Mouse (Mus musculus) CH12.LX (cell line): ENCODE data around the gene Rps19bp1. TPM values are rescaled to one million over a fixed set of nuclear protein-coding genes. Genes with fewer than 3 reads are reported as not detected.

Experiments
- DNase-seq: peaks from one replicate; pipeline ENCODE4 v3.0.0-alpha.2; 2013; ENCODE audit errors: extremely low read depth
- H3K27ac ChIP-seq: 2 replicates; pipeline ENCODE4 v1.5.1; 2012; ENCODE audit warnings: low read depth, mild to moderate bottlenecking, control low read depth, moderate library complexity; ENCODE audit not compliant: insufficient read depth
- H3K27me3 ChIP-seq: replicated peaks from 2 replicates; pipeline ENCODE3; 2012; ENCODE audit warnings: inconsistent platforms
- H3K36me3 ChIP-seq, 2 experiments: replicated peaks in 1 of 2; 2 replicates each; pipeline versions ENCODE3 to v1.6.1; 2012; ENCODE audit warnings: inconsistent platforms in 1 of 2, low read length in 1 of 2, mild to moderate bottlenecking in 1 of 2, mixed read lengths in 1 of 2, moderate library complexity in 1 of 2; ENCODE audit not compliant: control insufficient read depth in 1 of 2, insufficient read depth in 1 of 2
- H3K4me1 ChIP-seq, 2 experiments: 2 replicates each; pipeline ENCODE4 v1.6.1; 2012; ENCODE audit warnings: inconsistent platforms in 1 of 2, moderate library complexity in 1 of 2; ENCODE audit not compliant: insufficient read depth in 2 of 2, control insufficient read depth in 1 of 2
- H3K4me2 ChIP-seq: 2 replicates; pipeline ENCODE4 v1.6.1; 2012; ENCODE audit warnings: low read depth, mild to moderate bottlenecking, control low read depth; ENCODE audit not compliant: poor library complexity, insufficient read depth, severe bottlenecking
- H3K4me3 ChIP-seq, 3 experiments: fragments of 150-350 bp in 1 of 3; sonication (generic) in 1 of 3; replicated peaks in 1 of 3; 2 replicates each; pipeline versions ENCODE3 to v1.5.1; 2011 to 2012; ENCODE audit warnings: low read depth in 2 of 3, low read length in 2 of 3, mild to moderate bottlenecking in 2 of 3, moderate library complexity in 2 of 3, control low read depth in 1 of 3, improper control_type of control experiment in 1 of 3, inconsistent platforms in 1 of 3, mixed read lengths in 1 of 3; ENCODE audit not compliant: poor library complexity in 1 of 3
- H3K79me2 ChIP-seq: replicated peaks from 2 replicates; pipeline ENCODE4 v1.6.1; 2012; ENCODE audit warnings: mild to moderate bottlenecking, moderate library complexity; ENCODE audit not compliant: control insufficient read depth, poor library complexity, insufficient read depth, severe bottlenecking; ENCODE audit errors: extremely low read depth
- H3K9ac ChIP-seq: 2 replicates; pipeline ENCODE4 v1.6.1; 2012; ENCODE audit warnings: low read depth, mild to moderate bottlenecking, control low read depth, moderate library complexity; ENCODE audit not compliant: insufficient read depth
- H3K9me3 ChIP-seq: replicated peaks from 2 replicates; pipeline ENCODE3; 2012; ENCODE audit warnings: low read length, inconsistent platforms, mixed read lengths
- BHLHE40 ChIP-seq: IDR thresholded peaks from 2 replicates; pipeline ENCODE4 v1.6.1; 2011; ENCODE audit warnings: mild to moderate bottlenecking, low read depth, low read length, improper control_type of control experiment
- CHD1 ChIP-seq: IDR thresholded peaks from 2 replicates; pipeline ENCODE4 v1.6.1; 2012; ENCODE audit warnings: low read depth, low read length, improper control_type of control experiment, inconsistent platforms
- CTCF ChIP-seq, 2 experiments: IDR thresholded peaks in 1 of 2; conservative IDR thresholded peaks in 1 of 2; 2 replicates each; pipeline ENCODE4 v1.5.1; 2011 to 2012; ENCODE audit warnings: low read depth in 2 of 2, low read length in 2 of 2, improper control_type of control experiment in 1 of 2, inconsistent platforms in 1 of 2, mild to moderate bottlenecking in 1 of 2, moderate library complexity in 1 of 2
- E2F4 ChIP-seq: IDR thresholded peaks from 2 replicates; pipeline ENCODE4 v1.6.1; 2011; ENCODE audit warnings: low read depth, low read length, improper control_type of control experiment; ENCODE audit not compliant: insufficient replicate concordance
- ETS1 ChIP-seq: conservative IDR thresholded peaks from 2 replicates; pipeline ENCODE4 v1.6.1; 2012; ENCODE audit warnings: low read depth, mild to moderate bottlenecking, inconsistent platforms, low read length, improper control_type of control experiment, moderate library complexity
- GABPA ChIP-seq: IDR thresholded peaks from 2 replicates; pipeline ENCODE4 v1.6.1; 2012; ENCODE audit warnings: low read depth, low read length, improper control_type of control experiment, inconsistent platforms; ENCODE audit not compliant: insufficient replicate concordance
- HCFC1 ChIP-seq: IDR thresholded peaks from 2 replicates; pipeline ENCODE4 v1.6.1; 2012; ENCODE audit warnings: low read depth, mild to moderate bottlenecking, inconsistent platforms, low read length, improper control_type of control experiment
- IRF4 ChIP-seq: IDR thresholded peaks from 2 replicates; pipeline ENCODE4 v1.6.1; 2014; ENCODE audit warnings: low read depth, mild to moderate bottlenecking, inconsistent platforms, low read length, improper control_type of control experiment
- KAT2A ChIP-seq: IDR thresholded peaks from 2 replicates; pipeline ENCODE4 v1.6.1; 2012; ENCODE audit warnings: low read length, improper control_type of control experiment, inconsistent platforms; ENCODE audit not compliant: insufficient replicate concordance
- MAFK ChIP-seq: IDR thresholded peaks from 2 replicates; pipeline ENCODE4 v1.6.1; 2011; ENCODE audit warnings: low read length, improper control_type of control experiment; ENCODE audit not compliant: insufficient replicate concordance
- MAX ChIP-seq: IDR thresholded peaks from 2 replicates; pipeline ENCODE4 v1.6.1; 2011; ENCODE audit warnings: low read length, improper control_type of control experiment
- MEF2A ChIP-seq: IDR thresholded peaks from 2 replicates; pipeline ENCODE4 v1.6.1; 2014; ENCODE audit warnings: low read depth, mild to moderate bottlenecking, inconsistent platforms, low read length, improper control_type of control experiment, borderline replicate concordance
- NRF1 ChIP-seq: IDR thresholded peaks from 2 replicates; pipeline ENCODE4 v1.6.1; 2014; ENCODE audit warnings: low read depth, mild to moderate bottlenecking, inconsistent platforms, low read length, improper control_type of control experiment, moderate library complexity
- RAD21 ChIP-seq: IDR thresholded peaks from 2 replicates; pipeline ENCODE4 v1.6.1; 2011; ENCODE audit warnings: low read depth, mild to moderate bottlenecking, low read length, improper control_type of control experiment, moderate library complexity
- SMC3 ChIP-seq: IDR thresholded peaks from 2 replicates; pipeline ENCODE4 v1.6.1; 2011; ENCODE audit warnings: low read depth, low read length, improper control_type of control experiment
- UBTF ChIP-seq: IDR thresholded peaks from 2 replicates; pipeline ENCODE4 v1.6.1; 2012; ENCODE audit warnings: low read depth, mild to moderate bottlenecking, inconsistent platforms, low read length, improper control_type of control experiment, moderate library complexity
- USF1 ChIP-seq: IDR thresholded peaks from 2 replicates; pipeline ENCODE4 v1.6.1; 2014; ENCODE audit warnings: low read depth, mild to moderate bottlenecking, inconsistent platforms, low read length, improper control_type of control experiment
- ZKSCAN1 ChIP-seq: IDR thresholded peaks from 2 replicates; pipeline ENCODE4 v1.6.1; 2012; ENCODE audit warnings: low read depth, inconsistent platforms, low read length, improper control_type of control experiment, borderline replicate concordance
- ZMIZ1 ChIP-seq: IDR thresholded peaks from 2 replicates; pipeline ENCODE4 v1.6.1; 2012; ENCODE audit warnings: low read depth, mild to moderate bottlenecking, inconsistent platforms, low read length, improper control_type of control experiment
- ZNF384 ChIP-seq: IDR thresholded peaks from 2 replicates; pipeline ENCODE4 v1.6.1; 2012; ENCODE audit warnings: low read depth, low read length, improper control_type of control experiment, inconsistent platforms
- dilution Hi-C: fragments of 300-500 bp; cut with MboI; formaldehyde crosslinking; loops from 2 replicates; pipeline ENCODE4 v1.14.3; 2020; ENCODE audit warnings: low sequenced_read_pairs; ENCODE audit not compliant: extremely low pct_unique_long_range_greater_than_20kb, extremely low pct_ligation_motif_present
- in situ Hi-C: fragments of 300-500 bp; cut with MboI; formaldehyde crosslinking; loops from 3 replicates; pipeline ENCODE4 v1.14.3; 2019; ENCODE audit warnings: low sequenced_read_pairs, low pct_ligation_motif_present, low pct_unique_long_range_greater_than_20kb, mixed read lengths
- polyA plus RNA-seq: library from polyadenylated mRNA; unstranded; fragments of >175 nt; gene quantifications from 2 replicates; pipeline ENCODE4 v1.2.1, GENCODE M21; 2012; ENCODE audit warnings: low read depth; ENCODE audit not compliant: insufficient read length
- total RNA-seq, 2 experiments: library from RNA; depleted of rRNA; stranded (reverse); fragments of 300-350 nt in 1 of 2; fragments of >200 nt in 1 of 2; gene quantifications; 2 replicates each; pipeline ENCODE4 v1.2.3; 2012 to 2014

Gene Rps19bp1
- total and polyA plus RNA-seq, 3 experiments: 47.1 to 91.2 (median 63.3) TPM

- Histone ChIP-seq H3K9me3 (no peaks in the 10 kb centered on the region), H3K79me2 (no peaks in the 10 kb centered on the region), H3K36me3 (no peaks in the 10 kb centered on the region), H3K27me3 (peaks cover 68% of the 10 kb centered on the region), H3K4me3 (no peak overlapping the region), H3K4me2 (no peak overlapping the region), H3K27ac (no peak overlapping the region), H3K9ac (no peak overlapping the region), H3K4me1 (peaks cover 0 to 3% of the 10 kb centered on the region in 2 experiments; a peak in 2 of 4 replicates)
- dilution Hi-C loops (no loop called here), in situ Hi-C loops (no loop called here)
- no peak for DNase-seq
- TF ChIP-seq HCFC1: no peak
- no peak for TF ChIP-seq MEF2A
- TF ChIP-seq ZNF384: no peak
- no peak for TF ChIP-seq ETS1
- no peak for TF ChIP-seq SMC3
- no peak for TF ChIP-seq MAX
- TF ChIP-seq USF1: no peak
- TF ChIP-seq MAFK: no peak
- TF ChIP-seq NRF1: no peak
- TF ChIP-seq CHD1: no peak
- no peak for TF ChIP-seq BHLHE40
- no peak for TF ChIP-seq ZKSCAN1
- TF ChIP-seq RAD21: no peak
- no peak for TF ChIP-seq UBTF
- TF ChIP-seq E2F4: no peak
- no peak for TF ChIP-seq CTCF (conservative IDR thresholded peaks at IDR 0.05 in 1 of 2, IDR thresholded peaks at IDR 0.05 in 1 of 2; ENCODE audit: low read depth in 2 of 2, low read length in 2 of 2)
- TF ChIP-seq IRF4: no peak
- no peak for TF ChIP-seq GABPA
Measured at GRCm38 (mm10) chr15:80288036-80288435, 23.9 kb upstream of the Rps19bp1 start.

- in situ Hi-C loops (no loop called here), dilution Hi-C loops (no loop called here)
- H3K27me3 ChIP-seq: peaks cover 68% of the 10 kb centered on the region
- DNase-seq: no peak
- TF ChIP-seq ZMIZ1 (no peak), KAT2A (no peak), MAFK (no peak), ZNF384 (no peak), E2F4 (no peak), ZKSCAN1 (no peak), RAD21 (no peak)
- no peak within 1 kb of the TSS for H3K4me2 ChIP-seq
- H3K4me3 ChIP-seq: no peak within 1 kb of the TSS
- no peak within 1 kb of the TSS for H3K27ac ChIP-seq
- H3K79me2 ChIP-seq: no peaks in the 10 kb centered on the region
- H3K36me3 ChIP-seq: no peaks in the 10 kb centered on the region
- no peak within 1 kb of the TSS for H3K9ac ChIP-seq
- no peaks in the 10 kb centered on the region for H3K9me3 ChIP-seq
- peaks cover 0 to 3% of the 10 kb centered on the region in 2 experiments; a peak in 2 of 4 replicates for H3K4me1 ChIP-seq
Measured at GRCm38 (mm10) chr15:80286851-80287415, 22.8 kb upstream of the Rps19bp1 start, which contains the start of gene Cacna1i. TSS of gene Cacna1i (plus strand) at chr15:80287238.
